Mouse (Mus musculus) embryonic facial prominence, embryonic 14.5 days (tissue): ENCODE results near the gene Hspb8. TPM values are rescaled to one million over a fixed set of nuclear protein-coding genes. Genes with fewer than 3 reads are reported as not detected.
A peak's percentile ranks its signal among the peaks of the same experiment; 100 is the strongest.

Experiments
- ATAC-seq: fragments of 200-750 bp; cut with Nextera tagmentation; 2 replicates; pipeline ENCODE4 v1.8.0; 2017; ENCODE audit warnings: low read depth, moderate number of reproducible peaks, moderate TSS enrichment
- DNase-seq: peaks from one replicate; pipeline ENCODE4 v3.0.0-alpha.2; 2015; ENCODE audit warnings: low spot score
- H3K27ac ChIP-seq: fragments of 300-500 bp; sonication (generic); replicated peaks from 2 replicates; pipeline ENCODE4 v1.5.1; 2014; ENCODE audit warnings: low read depth, mild to moderate bottlenecking, low read length, moderate library complexity
- H3K27me3 ChIP-seq: fragments of 300-500 bp; sonication (generic); replicated peaks from 2 replicates; pipeline ENCODE4 v1.6.1; 2014; ENCODE audit warnings: low read length; ENCODE audit not compliant: control insufficient read depth, insufficient read depth
- H3K36me3 ChIP-seq: fragments of 300-500 bp; sonication (generic); 2 replicates; pipeline ENCODE4 v1.6.1; 2014; ENCODE audit warnings: low read length, mixed read lengths; ENCODE audit not compliant: control insufficient read depth, insufficient read depth
- H3K4me1 ChIP-seq: fragments of 300-500 bp; sonication (generic); 2 replicates; pipeline ENCODE4 v1.6.1; 2014; ENCODE audit warnings: antibody characterized with exemption, low read length; ENCODE audit not compliant: control insufficient read depth, insufficient read depth
- H3K4me2 ChIP-seq: fragments of 300-500 bp; sonication (generic); 2 replicates; pipeline ENCODE4 v1.6.1; 2014; ENCODE audit warnings: low read depth, mild to moderate bottlenecking, low read length, moderate library complexity, mixed read lengths
- H3K4me3 ChIP-seq: fragments of 300-500 bp; sonication (generic); 2 replicates; pipeline ENCODE4 v1.5.1; 2014; ENCODE audit warnings: low read depth, mild to moderate bottlenecking, low read length
- H3K9ac ChIP-seq: fragments of 300-500 bp; sonication (generic); 2 replicates; pipeline ENCODE4 v1.6.1; 2014; ENCODE audit warnings: low read depth, mild to moderate bottlenecking, low read length, moderate library complexity, mixed read lengths
- H3K9me3 ChIP-seq: fragments of 300-500 bp; sonication (generic); 2 replicates; pipeline ENCODE4 v1.6.1; 2016; ENCODE audit warnings: low read length; ENCODE audit not compliant: control insufficient read depth
- WGBS: fragments of 180-500 bp; shearing (Covaris S2); extraction: QIAGEN DNeasy Blood & Tissue Kit; methylation state at CpG from one replicate; pipeline ENCODE4 v1.1.7; 2014; 5-methylcytosine and 5-hydroxymethylcytosine counted together
- polyA plus RNA-seq: library from polyadenylated mRNA; unstranded; fragments of >200 nt; fragmentation: Nextera tagmentation; extraction: Ambion mirVana; gene quantifications from 2 replicates; pipeline ENCODE4 v1.2.1, GENCODE M21; 2014

Gene Hspb8
- polyA plus RNA-seq, 1 experiment from 2014 or later = 27.3 TPM

DNA sequence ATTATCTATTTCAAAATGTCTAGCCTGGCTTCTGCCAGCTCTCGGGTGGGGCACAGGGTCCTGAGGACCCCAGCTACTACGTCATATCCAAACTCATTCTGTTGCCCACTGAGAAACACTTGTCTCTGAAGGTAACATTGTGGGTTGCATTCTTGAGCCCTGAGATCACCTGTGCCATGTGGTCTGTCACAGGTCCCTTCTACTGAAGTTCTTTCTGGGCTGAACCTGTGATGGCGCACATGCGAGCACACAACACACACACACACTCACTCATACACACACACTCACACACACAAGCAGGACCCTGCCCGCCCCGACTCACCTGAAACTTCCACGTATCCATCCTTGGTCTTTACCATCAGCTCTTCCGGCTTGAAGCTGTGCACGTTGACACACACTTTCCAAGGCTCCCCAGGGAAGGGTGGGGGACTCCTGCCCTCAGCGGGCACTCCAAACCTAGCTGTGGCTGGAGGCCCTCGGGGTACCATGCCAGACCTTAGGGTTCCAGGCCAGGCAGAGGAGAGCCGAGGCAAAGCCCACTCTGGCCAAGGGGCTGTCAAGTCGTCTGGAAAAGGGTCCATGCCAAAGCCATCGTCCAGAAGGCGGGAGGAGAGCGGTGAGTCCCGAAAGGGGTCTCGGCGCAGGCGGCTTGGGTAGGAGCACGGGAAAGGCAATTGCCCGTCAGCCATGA is 728 bp downstream of the Hspb8 start:
- Histone ChIP-seq H3K4me1 (peaks cover 20% of the 10 kb centered on the region), H3K9me3 (no peaks in the 10 kb centered on the region), H3K27ac (peak overlapping the region; percentile 56), H3K36me3 (no peaks in the 10 kb centered on the region), H3K4me3 (peak overlapping the region; percentile 39), H3K27me3 (no peaks in the 10 kb centered on the region; the same call in 1 of the 2 replicates), H3K9ac (peak overlapping the region; percentile 64), H3K4me2 (peak overlapping the region; percentile 79)
- WGBS = 51% methylated on average over 22 of the region's 22 CpGs
- ATAC-seq (no peak), DNase-seq (no peak)

DNA sequence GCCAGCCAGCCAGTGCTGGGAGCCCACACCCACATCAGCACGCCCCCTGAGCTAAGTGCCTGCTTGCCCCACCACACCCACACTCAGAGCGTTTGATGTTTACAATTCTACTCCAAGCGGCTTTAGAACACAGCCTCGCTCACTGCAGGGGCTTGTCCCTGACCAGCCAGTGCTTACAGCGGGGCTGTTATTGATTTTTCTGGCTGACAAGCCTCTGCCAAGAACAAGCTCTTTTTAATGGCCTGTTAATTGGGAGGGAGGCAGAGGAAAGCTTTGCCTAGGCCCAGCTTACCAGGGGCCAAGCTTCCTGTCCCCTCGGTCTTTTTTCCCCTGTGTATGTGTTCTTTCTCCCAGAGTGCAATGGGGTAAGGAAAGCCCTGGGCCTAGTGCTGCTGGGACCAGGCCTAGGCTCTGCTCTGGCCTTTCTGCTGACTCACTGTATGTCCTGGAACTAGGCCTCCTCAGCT is 1.9 kb downstream of the Hspb8 start:
- Histone ChIP-seq H3K9me3 (no peaks in the 10 kb centered on the region), H3K4me3 (peak overlapping the region; percentile 24), H3K27me3 (no peaks in the 10 kb centered on the region; the same call in 1 of the 2 replicates), H3K4me2 (peak overlapping the region; percentile 43), H3K36me3 (no peaks in the 10 kb centered on the region), H3K9ac (peak overlapping the region; percentile 43; the same call in 1 of the 2 replicates), H3K4me1 (peaks cover 23% of the 10 kb centered on the region), H3K27ac (peak overlapping the region; percentile 35)
- ATAC-seq (peak; percentile 45), DNase-seq (peak; percentile 80)
- WGBS = 19% methylated on average over 6 of the region's 6 CpGs

DNA sequence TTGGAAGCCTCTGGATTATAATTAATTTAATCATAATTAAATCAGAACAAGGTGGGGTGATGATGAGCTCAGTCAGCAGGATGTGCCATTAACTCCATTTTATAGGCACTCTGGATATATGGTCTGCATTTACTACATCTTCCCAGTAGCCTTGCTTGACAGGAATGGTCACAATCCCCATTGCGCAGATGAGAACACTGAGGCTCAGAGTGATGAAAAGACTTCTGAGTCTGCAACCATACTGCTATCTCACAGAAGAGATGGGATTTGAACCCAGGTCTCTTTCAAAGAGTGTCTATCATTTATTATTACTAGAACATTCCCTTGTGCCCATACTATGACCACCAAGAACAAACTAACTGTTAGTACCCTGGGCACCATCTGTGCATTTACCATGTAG is 2.5 kb downstream of the Hspb8 start:
- ATAC-seq (no peak), DNase-seq (no peak)
- Histone ChIP-seq H3K9me3 (no peaks in the 10 kb centered on the region), H3K4me2 (peak overlapping the region; percentile 43), H3K27me3 (no peaks in the 10 kb centered on the region; the same call in 1 of the 2 replicates), H3K36me3 (no peaks in the 10 kb centered on the region), H3K4me1 (peaks cover 25% of the 10 kb centered on the region), H3K9ac (peak overlapping the region; percentile 43; the same call in 1 of the 2 replicates), H3K27ac (peak overlapping the region; percentile 35; the same call in 1 of the 2 replicates), H3K4me3 (peak overlapping the region; percentile 24; the same call in 1 of the 2 replicates)
- WGBS = 100% methylated on average over 1 of the region's 1 CpGs

DNA sequence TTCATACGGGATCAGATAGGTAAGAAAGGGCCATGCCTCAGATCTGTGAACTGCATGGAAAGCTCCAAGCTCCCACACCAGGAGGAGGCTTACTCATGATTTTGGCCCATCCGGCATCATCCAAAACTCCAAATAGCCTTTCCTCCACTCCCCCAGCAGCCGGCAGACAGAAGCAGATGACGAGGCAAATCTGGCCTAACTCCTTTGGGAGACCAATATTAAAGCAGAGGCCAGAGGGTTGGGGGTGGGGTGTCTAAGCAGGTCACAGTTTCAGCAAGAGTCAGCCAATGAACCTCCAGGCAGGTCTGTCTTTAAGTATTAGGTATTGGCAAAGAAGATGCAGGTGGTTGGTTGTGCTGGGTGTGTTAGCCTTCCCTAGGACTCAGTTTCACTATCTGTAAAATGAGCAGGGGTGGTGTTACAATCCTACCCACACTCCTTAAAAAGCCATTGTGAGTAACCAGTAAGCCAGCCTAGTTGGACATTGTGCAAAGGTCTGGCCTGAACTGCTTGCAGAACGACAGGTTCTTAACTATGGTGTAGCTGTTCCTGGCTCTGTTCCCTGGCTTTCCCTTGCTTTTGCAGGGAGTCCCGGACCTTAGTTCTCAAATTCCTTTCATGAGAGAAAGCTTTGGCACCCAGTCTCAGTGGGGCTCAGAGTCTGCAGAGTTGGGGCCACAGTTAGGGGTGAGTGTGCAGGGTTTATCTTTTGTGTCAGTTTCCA is 3.2 kb downstream of the Hspb8 start:
- no peaks in the 10 kb centered on the region for H3K9me3 ChIP-seq
- 0 out of 2 replicates have a peak overlapping the region, but pooled peaks have one; percentile 21 for H3K27ac ChIP-seq
- ATAC-seq = no peak
- peak overlapping the region; percentile 16; the same call in 1 of the 2 replicates for H3K9ac ChIP-seq
- no peaks in the 10 kb centered on the region; the same call in 1 of the 2 replicates for H3K27me3 ChIP-seq
- H3K4me1 ChIP-seq = peaks cover 25% of the 10 kb centered on the region
- H3K36me3 ChIP-seq = no peaks in the 10 kb centered on the region
- H3K4me2 ChIP-seq = peak overlapping the region; percentile 24
- peak; percentile 44 for DNase-seq
- WGBS = 61% methylated on average over 6 of the region's 6 CpGs
- no peak overlapping the region; the same call in 1 of the 2 replicates for H3K4me3 ChIP-seq

DNA sequence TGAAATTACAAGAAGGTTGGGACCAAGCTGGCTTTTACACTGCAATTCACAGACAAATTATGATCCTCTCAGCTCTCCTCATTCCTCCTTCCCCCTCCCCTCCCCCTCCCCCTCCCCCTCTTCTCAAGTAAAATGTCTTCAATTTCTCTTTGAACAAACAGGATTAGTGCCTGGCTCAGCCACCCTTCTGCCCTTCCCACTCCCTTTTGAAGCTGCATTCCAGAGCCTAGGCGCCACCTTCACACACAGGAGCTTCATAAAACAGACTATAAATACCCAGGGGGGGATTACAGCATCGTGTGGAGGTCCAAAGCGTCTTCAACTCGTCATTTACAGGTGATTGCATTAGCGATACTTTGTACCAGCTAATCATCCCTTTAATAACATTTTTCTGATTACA is 6.5 kb downstream of the Hspb8 start:
- DNase-seq = peak; percentile 82

DNA sequence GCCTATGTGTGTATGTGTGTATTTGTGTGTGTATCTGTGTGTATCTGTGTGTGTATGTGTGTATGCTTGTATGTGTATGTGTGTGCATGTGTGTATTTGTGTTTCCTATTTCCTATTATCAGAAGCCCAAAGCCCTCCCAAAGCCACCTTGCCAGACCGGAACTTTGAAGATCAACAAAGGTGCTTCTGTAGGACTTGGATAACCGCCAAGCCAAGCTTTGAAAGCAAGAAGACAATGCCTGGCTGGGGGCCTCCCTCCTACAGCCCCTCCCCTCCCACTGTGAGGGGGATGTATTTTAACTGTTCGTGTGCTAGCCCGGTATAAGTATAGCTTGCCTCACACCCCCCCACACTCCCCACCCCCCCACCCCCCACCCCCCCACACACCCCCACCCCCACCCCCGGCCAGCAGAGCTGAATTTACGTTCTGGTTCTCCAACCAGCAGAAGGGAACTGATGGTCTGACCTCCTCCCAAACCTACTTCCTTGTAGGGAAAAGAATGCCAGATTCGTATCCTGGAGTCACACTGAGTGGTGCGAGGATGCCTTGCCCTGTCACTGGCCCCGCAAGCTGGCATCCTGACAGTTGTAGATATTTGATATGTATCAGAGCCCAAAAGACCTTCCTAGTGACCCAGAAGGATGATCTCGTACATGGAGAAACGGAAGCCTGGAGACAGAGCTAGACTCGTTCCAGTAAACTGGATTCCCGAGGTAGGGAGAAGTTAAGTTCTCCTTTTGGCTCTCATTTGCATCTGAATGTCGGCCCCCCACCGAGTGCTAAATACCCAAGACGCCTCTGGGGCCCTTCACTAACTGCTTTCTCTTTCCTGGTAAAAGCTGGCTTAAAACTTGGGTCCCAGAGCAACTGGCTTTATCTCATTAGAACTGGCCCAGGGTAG is 12.7 kb downstream of the Hspb8 start:
- 6% methylated on average over 15 of the region's 16 CpGs for WGBS
- H3K9me3 ChIP-seq = no peaks in the 10 kb centered on the region
- ATAC-seq = 0 out of 2 replicates have a peak, but pooled peaks have one; percentile 51

More for the DNA sequence above, 6.5 kb downstream of the Hspb8 start:
- Histone ChIP-seq H3K27me3 (no peaks in the 10 kb centered on the region), H3K9ac (no peak overlapping the region), H3K27ac (no peak overlapping the region; the same call in 1 of the 2 replicates), H3K4me2 (no peak overlapping the region), H3K36me3 (no peaks in the 10 kb centered on the region), H3K4me3 (no peak overlapping the region), H3K4me1 (peaks cover 10% of the 10 kb centered on the region), H3K9me3 (no peaks in the 10 kb centered on the region)
- ATAC-seq = peak; percentile 83; the same call in 1 of the 2 replicates
- 22% methylated on average over 5 of the region's 5 CpGs for WGBS

GRCm38 (mm10) chr5:116408965-116409364 is 13.7 kb downstream of the Hspb8 start:
- H3K9me3 ChIP-seq = no peaks in the 10 kb centered on the region
- no peak for ATAC-seq
- H3K4me1 ChIP-seq = peaks cover 18% of the 10 kb centered on the region
- no peak overlapping the region for H3K27ac ChIP-seq
- no peaks in the 10 kb centered on the region for H3K36me3 ChIP-seq
- no peak overlapping the region for H3K9ac ChIP-seq
- DNase-seq = no peak
- no peaks in the 10 kb centered on the region for H3K27me3 ChIP-seq
- no peak overlapping the region for H3K4me2 ChIP-seq
- 68% methylated on average over 9 of the region's 9 CpGs for WGBS
- H3K4me3 ChIP-seq = no peak overlapping the region

More for the DNA sequence above, 12.7 kb downstream of the Hspb8 start:
- Histone ChIP-seq H3K27ac (peak overlapping the region; percentile 33; the same call in 1 of the 2 replicates), H3K4me3 (no peak overlapping the region), H3K4me2 (peak overlapping the region; percentile 34; the same call in 1 of the 2 replicates), H3K9ac (peak overlapping the region; percentile 8; the same call in 1 of the 2 replicates), H3K27me3 (no peaks in the 10 kb centered on the region), H3K4me1 (peaks cover 18% of the 10 kb centered on the region), H3K36me3 (no peaks in the 10 kb centered on the region)
- DNase-seq = peak; percentile 90

- H3K36me3 ChIP-seq = no peaks in the 10 kb centered on the region
- H3K27me3 ChIP-seq = no peaks in the 10 kb centered on the region
- H3K9ac ChIP-seq = no peak overlapping the region
- H3K9me3 ChIP-seq = no peaks in the 10 kb centered on the region
- peaks cover 18% of the 10 kb centered on the region for H3K4me1 ChIP-seq
- ATAC-seq (0 out of 2 replicates have a peak, but pooled peaks have one; percentile 13), DNase-seq (peak; percentile 54)
- H3K27ac ChIP-seq = peak overlapping the region; percentile 65
- H3K4me2 ChIP-seq = no peak overlapping the region
- no peak overlapping the region for H3K4me3 ChIP-seq
- WGBS = 28% methylated on average over 6 of the region's 6 CpGs
Observed at GRCm38 (mm10) chr5:116407936-116408335, 14.7 kb downstream of the Hspb8 start.
